Mouse (Mus musculus) megakaryocyte progenitor cell, adult 5-6 weeks (primary cell): ENCODE measurements around the gene Lpcat2. TPM values are rescaled to one million over a fixed set of nuclear protein-coding genes. Genes with fewer than 3 reads are reported as not detected.

Source experiments
- ATAC-seq: replicated peaks from 2 replicates; pipeline ENCODE4 v1.8.0; 2016; ENCODE audit warnings: mild to moderate bottlenecking, moderate TSS enrichment, inconsistent platforms; ENCODE audit not compliant: poor library complexity
- total RNA-seq, 2 experiments: library from RNA; stranded (forward) in 1 of 2; stranded (reverse) in 1 of 2; fragments of 157-497, 149-512 nt in 1 of 2; fragments of 200-1000 nt in 1 of 2; gene quantifications; 2 replicates each; pipeline versions ENCODE4 v1.2.3 to v1.2.4; 2015 to 2017

Lpcat2 gene
- total RNA-seq, 2 experiments from 2014 or later, result 10.0 to 16.5 TPM

DNA sequence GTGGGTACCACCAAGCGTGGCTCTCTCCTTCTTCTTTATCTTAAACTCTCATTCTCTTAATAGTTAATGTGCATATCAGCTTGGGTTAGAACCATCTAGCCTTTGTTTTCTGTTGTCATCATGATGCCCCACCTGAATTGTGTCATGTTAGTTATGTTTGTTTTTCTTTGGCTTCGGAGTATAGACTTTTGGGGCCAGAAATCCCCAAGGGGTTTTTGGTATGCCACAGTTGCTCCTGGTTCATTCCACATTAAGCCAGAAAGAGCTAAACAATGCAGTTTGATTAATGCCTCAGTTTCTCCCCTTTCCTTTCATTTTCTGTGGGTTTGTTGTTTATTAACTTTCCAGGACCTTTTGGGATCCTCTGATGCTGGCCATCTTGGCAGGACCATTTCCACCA is 53.3 kb downstream of the Lpcat2 start:
- ATAC-seq, result no peak

DNA sequence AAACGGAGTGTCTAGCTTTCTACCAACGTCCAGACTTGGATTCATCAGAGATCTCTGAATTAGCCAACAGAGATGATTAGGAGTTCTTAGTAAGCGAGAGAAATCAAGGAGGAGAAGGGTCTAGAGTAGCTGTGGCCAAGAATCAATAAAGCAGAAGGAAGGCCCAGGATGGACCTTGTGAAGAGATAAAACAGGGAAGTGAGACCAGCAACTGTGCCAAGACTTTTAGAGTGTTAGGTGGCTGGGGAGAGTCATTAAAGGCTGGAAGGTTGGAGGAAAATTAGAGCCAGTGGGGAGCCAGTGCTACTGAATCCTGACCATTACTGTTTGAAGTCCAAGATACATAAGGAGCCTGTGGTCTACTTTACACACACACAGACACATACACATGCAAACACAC is 56.3 kb downstream of the Lpcat2 start:
- peak; percentile 89 for ATAC-seq

DNA sequence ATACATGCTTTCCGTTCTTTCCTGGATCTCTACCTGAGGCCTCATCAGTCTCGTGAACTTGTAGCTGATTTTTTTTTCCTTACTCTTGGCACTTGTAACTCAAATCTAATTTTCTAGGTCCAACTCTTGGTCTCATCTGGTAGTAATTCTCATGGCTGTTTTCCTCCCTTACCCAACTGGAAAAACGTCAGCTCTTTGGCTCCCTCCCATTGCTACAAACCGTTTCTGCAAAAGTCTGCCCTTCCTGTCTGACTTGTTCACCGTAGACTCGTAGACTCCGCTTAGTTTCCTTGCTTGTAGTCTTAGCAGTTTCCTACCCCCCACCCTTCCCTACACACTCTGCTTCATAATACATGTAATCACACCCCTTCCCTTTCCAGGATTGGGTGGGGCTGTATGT is 58.3 kb downstream of the Lpcat2 start:
- no peak for ATAC-seq

DNA sequence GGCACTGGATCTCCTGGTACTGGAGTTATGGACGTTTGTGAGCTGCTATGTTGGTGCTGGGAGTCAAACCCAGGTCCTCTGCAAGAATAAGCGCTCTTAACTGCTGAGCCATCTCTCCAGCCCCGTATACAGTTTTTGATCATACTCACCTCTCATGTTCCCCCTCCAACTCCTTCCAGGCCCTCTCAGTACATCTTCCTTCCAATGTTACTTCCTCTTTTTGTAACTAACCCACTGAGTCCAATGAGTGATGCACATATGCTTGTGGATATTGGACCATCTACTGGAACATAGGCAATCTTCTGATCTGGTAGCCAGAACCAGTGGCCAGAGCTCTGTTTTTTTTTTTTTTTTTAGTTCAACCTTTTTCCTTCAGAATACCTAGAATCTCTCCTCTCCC is 60.9 kb downstream of the Lpcat2 start:
- peak; percentile 57 for ATAC-seq

DNA sequence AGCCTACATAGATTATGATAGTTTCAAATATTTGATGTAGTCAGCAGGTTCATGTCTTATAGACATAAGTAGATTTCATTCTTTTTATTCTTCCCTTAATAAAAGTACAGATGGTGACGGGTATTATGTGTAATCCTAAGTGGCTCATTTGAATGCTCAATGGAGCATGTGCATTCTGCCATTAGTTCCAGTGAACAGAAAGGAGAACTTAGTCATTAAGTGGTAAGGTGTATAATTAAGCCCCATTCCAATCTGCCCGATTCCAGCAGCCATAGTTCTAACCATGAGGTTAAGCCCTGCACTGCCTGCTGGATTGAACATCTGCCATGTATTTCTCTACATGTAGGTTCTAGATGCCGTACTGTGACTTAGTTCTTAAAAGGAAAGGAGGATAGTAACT is 66.6 kb downstream of the Lpcat2 start:
- ATAC-seq, result no peak

DNA sequence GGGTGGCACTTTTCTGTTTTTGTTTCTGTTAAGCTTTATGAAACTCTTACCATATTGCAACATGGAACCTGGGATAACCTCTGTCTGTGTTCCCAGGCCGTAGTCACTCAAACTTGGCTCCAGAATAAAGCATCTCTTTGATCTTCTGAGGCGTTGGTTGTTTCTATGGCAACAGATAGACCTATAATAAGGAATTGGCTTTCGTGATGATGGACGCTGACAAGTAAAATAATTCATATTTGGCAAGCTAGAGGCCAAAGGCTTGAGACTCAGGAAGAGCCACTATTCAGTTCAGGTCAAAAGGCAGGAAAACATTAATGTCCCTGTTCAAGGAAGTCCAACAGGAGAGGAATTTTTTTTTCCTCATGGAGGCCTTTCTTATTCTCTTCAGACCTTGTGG is 73.8 kb downstream of the Lpcat2 start:
- ATAC-seq, result no peak

DNA sequence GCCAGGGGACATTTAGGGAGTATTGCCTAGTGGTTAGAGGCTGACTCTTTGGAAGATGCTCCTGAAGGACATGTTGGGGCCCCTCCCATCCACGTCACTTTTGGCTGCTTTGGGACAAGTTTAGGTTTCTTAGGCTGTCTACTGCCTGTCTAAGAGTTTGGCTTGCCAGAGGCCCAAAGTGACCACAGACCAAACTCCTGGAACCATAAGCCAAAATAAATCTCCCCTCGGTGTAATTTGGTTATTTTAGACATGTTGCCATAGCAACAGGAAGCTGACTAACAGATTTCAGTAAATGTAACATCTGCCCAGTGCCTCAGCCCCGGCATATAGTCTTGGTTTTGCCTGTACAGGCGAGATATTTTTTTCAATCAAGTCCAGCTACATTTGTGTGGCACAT is 82.9 kb downstream of the Lpcat2 start:
- ATAC-seq, result no peak

DNA sequence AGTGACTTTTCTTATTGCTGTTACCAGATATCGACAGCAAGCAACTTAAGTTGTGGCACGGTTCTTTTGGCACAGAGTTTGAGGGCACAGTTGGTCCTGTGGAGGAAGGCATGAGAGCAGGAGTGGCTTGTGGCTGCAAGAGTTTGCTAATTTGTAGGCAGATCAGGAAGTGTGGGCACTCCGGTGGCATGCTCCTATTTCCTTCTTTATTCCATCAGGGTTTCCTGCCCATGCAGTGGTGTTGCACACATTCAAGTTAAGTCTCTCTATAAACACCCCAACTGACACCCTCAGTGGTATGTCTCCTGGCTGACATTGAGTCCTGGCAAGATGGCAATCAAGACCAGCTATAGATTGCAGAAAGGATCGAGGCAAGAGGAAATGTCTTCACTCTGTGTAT is 93.9 kb downstream of the Lpcat2 start:
- ATAC-seq, result peak; percentile 92

DNA sequence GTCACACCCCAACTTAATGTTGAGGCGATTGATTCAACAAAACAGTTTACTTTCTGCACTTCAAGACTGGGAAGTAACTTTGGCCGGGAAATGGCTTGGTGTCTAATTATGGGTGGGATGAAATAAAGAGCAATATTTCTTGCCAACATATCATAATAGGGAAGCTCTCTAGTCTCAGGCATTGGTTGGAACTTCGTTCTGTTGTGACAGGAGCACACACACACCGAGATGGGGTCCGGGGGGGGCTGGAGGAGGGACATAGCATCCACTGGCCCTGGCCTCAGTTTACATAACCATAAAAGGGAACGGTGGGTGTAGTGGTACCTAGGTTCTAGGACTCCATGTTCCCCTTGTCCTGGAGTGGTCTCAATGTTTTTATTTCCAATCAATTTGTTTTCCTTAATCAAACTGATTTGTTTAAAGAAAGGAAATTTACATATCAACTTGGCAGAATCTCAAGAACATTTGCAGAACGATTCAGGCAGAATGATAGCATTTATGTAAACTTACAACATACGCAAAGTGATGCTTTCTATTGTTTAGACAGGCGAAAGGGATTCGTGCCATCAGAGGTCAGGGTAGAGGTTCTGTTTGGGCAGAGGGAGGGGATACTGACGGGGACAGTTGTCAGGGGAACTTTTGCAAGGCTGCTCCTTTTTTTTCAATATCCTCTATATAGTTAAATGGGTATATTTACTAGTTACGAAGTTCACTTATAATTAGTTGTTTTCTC is 95.7 kb downstream of the Lpcat2 start:
- ATAC-seq, result no peak

DNA sequence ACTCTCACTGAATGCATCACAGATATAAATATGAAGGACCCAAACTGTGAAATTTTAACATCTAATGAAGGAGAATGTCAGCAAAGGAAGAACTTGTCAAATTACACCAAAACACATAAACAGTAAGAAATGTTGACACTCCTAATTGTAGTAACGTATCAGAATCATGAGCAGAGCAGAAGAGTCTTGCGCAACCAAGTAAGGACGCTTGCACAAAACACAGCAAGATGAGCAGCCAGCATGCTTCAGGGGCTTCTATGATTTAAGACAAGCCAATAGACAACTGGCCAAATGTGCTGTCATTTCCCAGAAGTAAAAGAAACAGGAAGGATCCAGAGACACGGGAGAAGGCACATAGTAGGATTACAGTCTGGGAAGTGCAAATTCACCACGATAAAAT is 98.9 kb downstream of the Lpcat2 start:
- ATAC-seq, result peak; percentile 66

DNA sequence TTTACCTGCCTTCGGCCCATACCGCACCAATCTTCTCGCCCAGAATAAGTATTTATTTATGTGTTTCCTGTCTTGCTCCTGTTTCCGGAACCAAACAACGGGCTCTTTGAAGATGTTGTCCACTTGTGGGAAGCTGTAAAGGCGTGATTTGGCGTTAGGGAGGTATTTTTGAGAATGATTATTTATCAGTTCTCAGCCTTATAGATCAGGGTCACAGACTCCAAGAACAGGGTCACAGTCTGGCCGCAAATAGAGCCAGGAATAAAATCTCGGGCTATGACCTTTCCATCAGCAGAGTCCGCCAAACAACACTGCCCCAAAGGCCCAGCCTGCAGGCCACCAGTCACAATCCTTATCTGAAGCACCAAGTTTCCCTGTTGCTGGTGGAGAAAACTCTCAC is 104.6 kb downstream of the Lpcat2 start, which contains the start of gene Slc6a2:
Gene Slc6a2, plus strand, starts transcription at position 301 of the 400 bp plus-strand sequence.
- no peak for ATAC-seq

DNA sequence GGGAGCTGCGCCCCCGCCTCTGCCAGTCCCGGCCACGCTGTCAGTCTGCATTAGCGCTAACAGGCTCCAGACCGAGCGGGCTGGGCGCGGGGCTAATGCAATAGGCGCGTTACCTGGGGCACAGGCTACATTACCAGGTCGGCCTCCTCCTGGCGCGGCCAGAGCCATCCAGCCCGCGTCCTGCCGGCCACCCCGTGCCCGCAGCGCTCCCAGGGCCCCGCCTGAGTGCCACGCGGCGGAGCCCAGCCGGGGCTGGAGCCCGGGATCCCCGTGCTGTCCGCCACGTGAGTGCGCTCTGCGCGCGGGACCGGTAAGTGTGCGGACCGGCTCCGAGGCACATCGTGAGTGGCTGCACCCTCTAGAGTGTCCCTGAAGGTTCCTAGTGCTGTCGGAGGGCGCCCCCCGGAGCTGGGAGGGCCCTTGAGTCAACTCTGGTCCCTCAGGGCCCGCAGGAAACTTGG is 105.3 kb downstream of the Lpcat2 start:
- ATAC-seq, result peak; percentile 37

DNA sequence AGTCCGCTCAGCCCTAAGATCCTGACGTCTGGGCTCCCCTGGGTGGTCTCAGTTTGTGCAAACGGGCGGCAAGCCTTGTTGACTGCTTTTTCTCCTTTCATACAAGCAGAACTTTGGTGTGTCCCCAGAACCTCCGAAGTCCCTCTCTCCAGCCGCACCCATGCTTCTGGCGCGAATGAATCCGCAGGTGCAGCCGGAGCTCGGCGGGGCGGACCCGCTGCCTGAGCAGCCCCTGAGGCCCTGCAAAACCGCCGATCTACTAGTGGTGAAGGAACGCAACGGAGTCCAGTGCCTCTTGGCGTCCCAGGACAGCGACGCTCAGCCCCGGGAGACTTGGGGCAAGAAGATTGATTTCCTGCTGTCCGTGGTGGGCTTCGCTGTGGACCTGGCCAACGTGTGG is 105.9 kb downstream of the Lpcat2 start:
- peak; percentile 35 for ATAC-seq

DNA sequence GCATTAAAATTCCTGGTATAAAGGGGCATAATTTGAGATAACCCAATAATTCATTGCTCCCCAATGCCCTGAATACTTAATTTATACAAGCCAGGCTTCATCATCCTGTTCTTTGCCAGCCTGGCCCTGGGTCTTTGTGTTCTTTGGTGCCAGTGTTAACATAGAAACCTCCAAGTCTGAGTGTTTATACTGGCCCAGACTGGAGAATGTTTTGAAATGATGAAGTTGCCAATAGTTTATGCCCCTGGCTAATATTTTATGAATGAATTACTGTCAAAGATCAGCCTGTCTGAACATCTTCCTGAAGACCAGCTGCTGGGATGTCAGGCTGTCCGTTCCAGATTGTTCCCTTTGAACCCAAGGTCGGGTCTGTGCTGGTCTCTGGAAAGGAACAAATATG is 109.4 kb downstream of the Lpcat2 start:
- no peak for ATAC-seq

Other genes starting within 250 kb of the Lpcat2 start
- gene Irx6, start 181.1 kb upstream of the Lpcat2 start, total RNA-seq (2015), result not detected in 2 replicates
- gene Irx6, start 181.1 kb upstream of the Lpcat2 start, total RNA-seq (2017), result not detected in 2 replicates
- 0.59 and 0.79 TPM in 2 replicates for gene Mmp2, start 28.0 kb upstream of the Lpcat2 start, total RNA-seq (2015)
- 0.37 and 1.6 TPM in 2 replicates for gene Mmp2, start 28.0 kb upstream of the Lpcat2 start, total RNA-seq (2017)
- gene Capns2, start 46.1 kb downstream of the Lpcat2 start, total RNA-seq (2015), result 0.37 and 0.85 TPM in 2 replicates
- not detected in 2 replicates for gene Capns2, start 46.1 kb downstream of the Lpcat2 start, total RNA-seq (2017)
- gene Slc6a2, start 104.7 kb downstream of the Lpcat2 start, total RNA-seq (2015), result not detected in 2 replicates
- gene Slc6a2, start 104.7 kb downstream of the Lpcat2 start, total RNA-seq (2017), result 0.04 TPM in 1 of 2 replicates, not detected in the other
- gene Ces1a, start 192.9 kb downstream of the Lpcat2 start, total RNA-seq (2015), result not detected in 2 replicates
- not detected in 2 replicates for gene Ces1a, start 192.9 kb downstream of the Lpcat2 start, total RNA-seq (2017)
- gene Ces1b, start 224.7 kb downstream of the Lpcat2 start, total RNA-seq (2015), result not detected in 2 replicates
- gene Ces1b, start 224.7 kb downstream of the Lpcat2 start, total RNA-seq (2017), result not detected in 2 replicates